Mouse (Mus musculus) kidney, adult 18-20 months (tissue): ENCODE measurements around the gene Ikbip.

Experiments used
- DNase-seq: peaks from one replicate; pipeline ENCODE4 v3.0.0; 2021

Gene Ikbip

DNA sequence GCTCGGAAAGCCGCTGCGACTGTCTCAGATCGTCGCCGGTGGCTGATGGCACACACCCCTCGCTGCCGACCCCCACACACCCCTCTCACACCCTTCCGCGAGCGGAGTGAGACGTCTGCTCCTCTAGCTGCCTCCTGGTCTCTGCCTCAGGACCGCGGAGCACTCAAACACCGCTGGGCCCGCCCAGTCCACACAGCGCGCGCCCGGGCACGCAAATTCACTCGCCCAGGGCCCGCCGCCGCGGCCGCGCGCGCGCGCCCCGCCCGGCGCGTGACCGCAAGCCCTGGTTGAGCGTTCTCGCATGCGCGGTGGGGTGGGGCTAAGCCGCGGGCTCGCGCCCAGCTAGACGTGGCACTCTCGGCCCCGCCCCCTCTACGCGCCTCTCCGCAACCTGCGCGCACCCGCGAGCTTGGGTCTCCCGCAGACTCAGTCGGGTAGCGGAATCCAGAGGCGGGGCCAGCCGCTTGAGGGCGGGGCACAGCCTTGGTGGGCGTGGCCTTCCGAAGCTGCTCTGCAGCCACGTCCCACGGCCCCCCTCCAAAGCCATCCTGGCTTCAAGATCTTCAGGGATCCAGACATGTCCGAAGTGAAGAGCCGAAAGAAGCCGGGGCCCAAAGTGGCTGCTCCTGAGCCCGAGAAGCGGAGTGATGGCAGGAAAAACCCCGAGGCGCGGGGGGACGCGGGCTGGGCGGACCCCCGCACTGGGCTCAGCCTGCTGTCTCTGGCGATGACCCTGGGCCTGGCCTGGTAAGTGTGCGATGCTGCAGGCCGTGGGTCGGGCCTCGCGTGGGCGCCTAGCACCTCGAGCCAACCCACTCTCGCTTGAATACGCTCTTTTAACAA is at the start of gene Ikbip, which contains the start of gene Apaf1:
Ikbip (plus strand) TSS at position 391 of the 843 bp plus-strand sequence.
Apaf1 (minus strand) TSS at position 221 of the 843 bp plus-strand sequence.
- peak; percentile 100 for DNase-seq

GRCm38 (mm10) chr10:91033942-91034341 is 48.8 kb upstream of the Ikbip start:
- peak; percentile 69 for DNase-seq

DNA sequence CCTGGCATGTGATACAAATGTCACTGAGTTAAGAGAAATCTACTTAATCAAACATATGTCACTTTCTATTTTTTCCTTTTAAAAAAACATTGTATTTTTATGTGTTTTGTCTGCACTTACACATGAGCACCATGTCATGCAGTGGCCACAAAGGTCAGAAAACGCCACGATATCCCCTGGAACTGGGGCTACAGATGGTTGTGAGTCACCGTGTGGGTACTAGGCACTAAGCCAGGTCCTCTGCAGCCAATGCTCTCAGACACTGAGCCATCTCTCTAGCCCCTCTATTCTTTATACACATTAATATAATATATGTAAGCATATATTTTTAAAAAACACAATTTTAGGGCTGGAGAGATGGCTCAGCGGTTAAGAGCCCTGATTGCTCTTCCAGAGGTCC is 33.0 kb upstream of the Ikbip start:
- no peak for DNase-seq

- no peak for DNase-seq
These were observed 31.6 kb upstream of the Ikbip start for GRCm38 (mm10) chr10:91051156-91051555.

DNA sequence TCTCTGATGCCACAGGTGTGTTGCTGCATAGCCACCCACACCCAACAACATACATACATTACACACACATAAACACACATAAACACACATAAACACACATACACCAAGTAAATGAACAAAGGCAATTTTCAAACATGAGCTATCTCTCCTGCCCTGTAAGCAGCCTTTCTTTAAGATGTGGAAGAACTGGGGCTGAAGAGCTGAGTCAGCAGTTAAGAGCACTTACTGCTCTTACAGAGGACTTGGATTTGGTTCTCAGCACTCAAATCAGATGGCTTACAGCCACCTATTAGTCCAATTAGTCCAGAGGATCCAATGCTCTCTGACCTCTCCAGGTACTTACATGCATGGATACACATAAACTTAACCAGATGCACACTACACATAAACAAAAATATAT is 30.0 kb upstream of the Ikbip start:
- no peak for DNase-seq

DNA sequence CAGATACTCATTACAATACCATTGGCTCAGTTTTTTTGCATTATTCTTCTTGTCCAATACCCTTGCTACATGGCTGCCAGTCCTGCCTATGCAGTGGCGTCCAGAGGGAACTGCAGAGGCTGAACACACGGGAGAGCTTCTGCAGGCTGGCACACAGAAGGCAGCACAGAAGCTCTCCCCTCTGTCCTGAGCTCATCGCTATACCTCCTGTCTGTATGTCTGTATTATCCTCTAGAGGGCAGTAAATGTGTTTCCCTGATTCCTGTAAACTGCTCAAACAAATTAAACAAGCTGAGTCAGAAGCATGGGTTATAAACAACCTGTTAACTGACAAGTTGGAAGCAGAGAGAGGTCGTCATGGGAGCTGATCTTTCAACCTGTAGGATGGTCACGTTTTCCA is 22.0 kb upstream of the Ikbip start:
- no peak for DNase-seq

GRCm38 (mm10) chr10:91062355-91062754 is 20.4 kb upstream of the Ikbip start:
- no peak for DNase-seq

GRCm38 (mm10) chr10:91071768-91072167 is 11.0 kb upstream of the Ikbip start:
- DNase-seq, result no peak

- no peak for DNase-seq
These were observed 9.4 kb upstream of the Ikbip start for GRCm38 (mm10) chr10:91073345-91073744.

- DNase-seq, result no peak
These were observed 6.1 kb upstream of the Ikbip start for GRCm38 (mm10) chr10:91076667-91077066.

- no peak for DNase-seq
These were observed 2.2 kb upstream of the Ikbip start for GRCm38 (mm10) chr10:91080540-91080939.

DNA sequence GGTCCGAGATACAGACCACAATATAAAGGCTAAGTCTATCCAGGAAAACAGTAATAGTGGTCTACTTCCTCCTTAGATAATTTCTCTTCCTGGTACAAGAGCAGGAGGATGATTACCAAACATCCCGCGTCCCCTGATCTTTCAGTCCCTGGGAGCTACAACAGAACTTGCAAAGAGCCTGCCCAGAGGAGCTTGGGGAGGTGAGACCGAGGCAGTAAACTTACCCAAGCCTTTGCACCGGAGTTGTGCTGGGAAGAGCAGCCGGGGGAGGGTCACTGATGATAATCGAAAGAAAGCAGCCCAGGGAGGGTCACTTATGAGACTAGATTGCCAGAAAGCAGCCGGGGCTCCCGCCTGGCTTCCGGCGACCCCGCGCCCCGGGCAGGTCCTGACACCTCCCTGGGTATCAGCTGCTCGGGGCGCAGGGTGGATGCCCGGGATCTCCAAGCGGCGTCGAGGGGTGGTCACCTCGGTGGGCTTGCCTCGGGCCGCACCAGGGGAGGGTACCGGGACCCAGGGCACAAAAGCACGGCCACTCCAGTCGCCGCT is 707 bp upstream of the Ikbip start:
- no peak for DNase-seq

GRCm38 (mm10) chr10:91083393-91083927 is 720 bp downstream of the Ikbip start:
- no peak for DNase-seq

- DNase-seq, result no peak
These were observed 10.1 kb downstream of the Ikbip start for GRCm38 (mm10) chr10:91092812-91093211.

- no peak for DNase-seq
These were observed 11.7 kb downstream of the Ikbip start for GRCm38 (mm10) chr10:91094251-91095104.

GRCm38 (mm10) chr10:91098056-91098455 is 15.3 kb downstream of the Ikbip start:
- DNase-seq, result no peak

GRCm38 (mm10) chr10:91100101-91100500 is 17.4 kb downstream of the Ikbip start:
- no peak for DNase-seq

DNA sequence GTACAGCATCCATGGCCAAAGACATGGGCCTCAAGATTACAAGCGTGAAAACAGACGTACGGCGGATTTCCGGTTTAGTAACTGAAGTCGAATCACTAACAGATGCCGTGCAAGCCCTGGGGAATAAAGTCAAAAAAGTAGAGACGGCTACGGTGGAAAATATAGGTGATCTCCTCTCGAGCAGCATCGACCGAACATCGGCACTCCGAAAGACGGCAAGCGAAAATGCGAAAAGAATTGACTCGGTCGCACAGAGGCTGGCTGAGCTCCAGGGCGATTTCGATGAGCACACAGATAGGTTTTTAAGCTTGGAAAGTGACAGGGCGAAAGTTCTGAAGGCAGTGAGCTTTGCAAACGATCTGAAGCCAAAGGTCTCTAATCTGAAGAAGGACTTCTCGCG is 19.2 kb downstream of the Ikbip start:
- no peak for DNase-seq

GRCm38 (mm10) chr10:91102799-91103590 is 20.3 kb downstream of the Ikbip start:
- DNase-seq, result no peak

- DNase-seq, result no peak
These were observed 23.2 kb downstream of the Ikbip start for GRCm38 (mm10) chr10:91105981-91106380.

- DNase-seq, result no peak
These were observed 27.1 kb downstream of the Ikbip start for GRCm38 (mm10) chr10:91109841-91110240.

DNA sequence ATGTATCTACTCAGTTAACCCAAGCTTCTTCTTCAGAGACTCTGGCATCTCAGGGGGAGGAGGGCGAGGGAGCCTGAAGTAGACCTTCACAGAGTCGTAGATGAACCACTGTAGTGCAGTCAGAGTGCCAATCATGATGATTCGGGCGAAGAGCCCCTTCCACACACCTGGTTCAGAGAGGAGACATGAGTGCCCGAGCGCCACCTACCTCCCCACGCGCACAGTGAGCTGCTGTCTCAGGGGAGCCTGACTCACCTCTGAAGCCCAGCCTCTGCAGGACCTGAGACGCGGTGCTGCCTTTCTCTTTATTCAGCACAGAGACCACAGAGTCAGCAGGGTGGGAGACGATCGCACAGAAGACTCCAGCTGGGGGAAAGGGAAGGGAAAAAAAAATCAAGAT is 34.2 kb downstream of the Ikbip start:
- no peak for DNase-seq
